Mouse (Mus musculus) thymus, postnatal 10 days (tissue): Measurements from ENCODE around the gene Ptpn21.
A peak's percentile ranks its signal among the peaks of the same experiment; 100 is the strongest.

Experiments used
- DNase-seq, 2 experiments: peaks; one replicate each; pipeline ENCODE4 v3.0.0; 2021; ENCODE audit warnings: low spot score in 2 of 2

Ptpn21 gene

GRCm38 (mm10) chr12:98736951-98737800, at the start of gene Ptpn21:
TSS of gene Ptpn21 (minus strand) at chr12:98737405.
- no peak for DNase-seq

- DNase-seq: no peak
Measured at GRCm38 (mm10) chr12:98784251-98784650, 47.0 kb upstream of the Ptpn21 start.

GRCm38 (mm10) chr12:98779148-98779547, 41.9 kb upstream of the Ptpn21 start:
- peak in 1 of 2 experiments; percentile 7 for DNase-seq

GRCm38 (mm10) chr12:98777509-98777908, 40.3 kb upstream of the Ptpn21 start:
- no peak for DNase-seq

GRCm38 (mm10) chr12:98766241-98766640, 29.0 kb upstream of the Ptpn21 start:
- no peak for DNase-seq

- DNase-seq: no peak
Measured at GRCm38 (mm10) chr12:98759700-98760099, 22.5 kb upstream of the Ptpn21 start.

- no peak for DNase-seq
Measured at GRCm38 (mm10) chr12:98757636-98758035, 20.4 kb upstream of the Ptpn21 start.

- peak; percentile 23 to 25 for DNase-seq
Measured at GRCm38 (mm10) chr12:98747380-98747753, 10.2 kb upstream of the Ptpn21 start.

- peak; percentile 87 to 96 for DNase-seq
Measured at GRCm38 (mm10) chr12:98746746-98747379, 9.7 kb upstream of the Ptpn21 start, which contains the start of gene Zc3h14. TSS of gene Zc3h14 (plus strand) at chr12:98746964.

GRCm38 (mm10) chr12:98746131-98746530, 8.9 kb upstream of the Ptpn21 start:
- DNase-seq: peak; percentile 60

- no peak for DNase-seq
Measured at GRCm38 (mm10) chr12:98745626-98746025, 8.4 kb upstream of the Ptpn21 start.

GRCm38 (mm10) chr12:98741011-98741501, 3.9 kb upstream of the Ptpn21 start:
- no peak for DNase-seq

- DNase-seq: no peak
Measured at GRCm38 (mm10) chr12:98737801-98738350, 671 bp upstream of the Ptpn21 start.

- no peak for DNase-seq
Measured at GRCm38 (mm10) chr12:98734880-98735801, 2.1 kb downstream of the Ptpn21 start.

- DNase-seq: peak; percentile 25 to 60
Measured at GRCm38 (mm10) chr12:98734246-98734879, 2.8 kb downstream of the Ptpn21 start.

- no peak for DNase-seq
Measured at GRCm38 (mm10) chr12:98733776-98734175, 3.4 kb downstream of the Ptpn21 start.

- DNase-seq: no peak
Measured at GRCm38 (mm10) chr12:98733165-98733564, 4.0 kb downstream of the Ptpn21 start.

- no peak for DNase-seq
Measured at GRCm38 (mm10) chr12:98730682-98731081, 6.5 kb downstream of the Ptpn21 start.

- DNase-seq: no peak
Measured at GRCm38 (mm10) chr12:98727186-98727585, 10.0 kb downstream of the Ptpn21 start.

GRCm38 (mm10) chr12:98726078-98726477, 11.1 kb downstream of the Ptpn21 start:
- DNase-seq: no peak

- DNase-seq: no peak
Measured at GRCm38 (mm10) chr12:98724976-98725375, 12.2 kb downstream of the Ptpn21 start.
